Mouse (Mus musculus) neural tube, embryonic 10.5 days (tissue): ENCODE measurements around the gene BC035947.
A peak's percentile ranks its signal among the peaks of the same experiment; 100 is the strongest.
"Not testable (repeated sequence)": the region's sequence is repeated elsewhere in the genome, so short reads cannot be mapped to it uniquely, and the experiment has no call there.

ENCODE experiments used
- DNase-seq: peaks from one replicate; pipeline ENCODE4 v3.0.0-alpha.2; 2017; ENCODE audit warnings: low spot score; ENCODE audit errors: extremely low spot score

Gene BC035947

DNA sequence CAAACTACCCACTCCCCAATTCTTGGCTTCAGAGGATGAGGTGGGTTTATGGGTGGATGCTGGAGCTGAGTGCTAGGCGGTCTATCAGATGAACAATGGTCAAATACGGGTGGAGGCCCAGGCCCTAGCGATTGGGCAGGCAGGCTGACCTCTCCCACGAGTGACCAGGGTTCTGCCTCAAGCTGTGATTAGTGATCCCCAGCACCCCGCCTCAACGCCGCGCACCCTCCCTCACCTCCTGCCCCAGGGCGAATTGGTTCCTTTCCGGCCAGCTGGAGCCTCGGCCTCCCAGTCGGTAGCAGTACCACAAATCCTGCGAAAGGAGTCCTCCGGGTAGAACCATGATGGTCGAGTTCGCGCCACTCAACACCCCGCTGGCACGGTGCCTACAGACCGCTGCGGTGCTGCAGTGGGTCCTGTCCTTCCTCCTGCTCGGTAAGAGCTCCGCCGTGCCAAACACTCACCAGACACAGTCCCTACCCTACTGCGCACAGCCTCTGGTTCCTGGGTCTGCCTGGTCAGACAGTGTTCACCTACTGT lies at the start of gene BC035947:
Gene BC035947, minus strand, starts transcription at position 538 of the 540 bp plus-strand sequence.
- peak; percentile 46 for DNase-seq

GRCm38 (mm10) chr1:78554012-78554666 lies 42.2 kb upstream of the BC035947 start:
- DNase-seq = no peak

- DNase-seq = no peak
These were observed 37.0 kb upstream of the BC035947 start for GRCm38 (mm10) chr1:78548961-78549360.

DNA sequence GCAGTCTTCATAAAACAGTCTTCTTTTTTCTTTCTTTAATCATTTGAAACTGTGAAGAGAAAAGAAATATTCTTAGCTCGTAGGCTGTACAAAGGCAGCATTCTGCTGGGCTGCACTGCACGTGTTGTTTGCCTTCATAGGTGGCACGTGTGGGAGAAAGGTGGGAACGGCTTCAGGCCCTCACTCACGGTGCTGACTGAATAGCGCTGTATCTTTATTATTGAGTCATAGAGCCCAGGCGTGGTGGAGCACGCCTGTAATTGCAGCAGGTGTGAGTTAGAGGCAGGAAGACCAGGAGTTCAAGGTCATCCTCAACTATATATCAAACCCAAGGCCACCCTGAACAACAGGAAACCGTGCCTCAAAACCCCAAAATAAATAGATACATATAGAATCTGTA lies 34.3 kb upstream of the BC035947 start:
- no peak for DNase-seq

GRCm38 (mm10) chr1:78543631-78544030 lies 31.7 kb upstream of the BC035947 start:
- not testable (repeated sequence) for DNase-seq

DNA sequence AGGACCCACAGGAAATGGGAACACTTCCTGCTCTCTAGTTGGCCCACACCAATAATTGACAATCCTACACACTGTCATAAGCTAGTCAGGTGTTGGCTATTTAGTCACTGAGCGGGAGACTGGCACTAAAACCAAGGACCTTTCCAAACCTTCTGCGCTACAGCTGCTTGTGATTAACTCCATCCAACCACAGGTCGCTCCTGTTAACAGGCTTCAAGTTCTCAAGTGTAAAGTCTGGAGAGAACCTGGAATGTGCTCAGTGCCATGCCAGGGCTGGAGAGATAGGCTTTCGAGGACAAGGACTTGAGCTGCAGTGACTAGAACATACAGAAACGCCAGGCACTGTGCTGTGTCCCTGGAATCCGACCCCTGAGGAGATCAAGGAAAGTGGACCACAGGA lies 27.2 kb upstream of the BC035947 start:
- no peak for DNase-seq

GRCm38 (mm10) chr1:78538396-78538795 lies 26.4 kb upstream of the BC035947 start:
- DNase-seq = no peak

GRCm38 (mm10) chr1:78537494-78538010 lies 25.6 kb upstream of the BC035947 start:
- DNase-seq = peak; percentile 24

DNA sequence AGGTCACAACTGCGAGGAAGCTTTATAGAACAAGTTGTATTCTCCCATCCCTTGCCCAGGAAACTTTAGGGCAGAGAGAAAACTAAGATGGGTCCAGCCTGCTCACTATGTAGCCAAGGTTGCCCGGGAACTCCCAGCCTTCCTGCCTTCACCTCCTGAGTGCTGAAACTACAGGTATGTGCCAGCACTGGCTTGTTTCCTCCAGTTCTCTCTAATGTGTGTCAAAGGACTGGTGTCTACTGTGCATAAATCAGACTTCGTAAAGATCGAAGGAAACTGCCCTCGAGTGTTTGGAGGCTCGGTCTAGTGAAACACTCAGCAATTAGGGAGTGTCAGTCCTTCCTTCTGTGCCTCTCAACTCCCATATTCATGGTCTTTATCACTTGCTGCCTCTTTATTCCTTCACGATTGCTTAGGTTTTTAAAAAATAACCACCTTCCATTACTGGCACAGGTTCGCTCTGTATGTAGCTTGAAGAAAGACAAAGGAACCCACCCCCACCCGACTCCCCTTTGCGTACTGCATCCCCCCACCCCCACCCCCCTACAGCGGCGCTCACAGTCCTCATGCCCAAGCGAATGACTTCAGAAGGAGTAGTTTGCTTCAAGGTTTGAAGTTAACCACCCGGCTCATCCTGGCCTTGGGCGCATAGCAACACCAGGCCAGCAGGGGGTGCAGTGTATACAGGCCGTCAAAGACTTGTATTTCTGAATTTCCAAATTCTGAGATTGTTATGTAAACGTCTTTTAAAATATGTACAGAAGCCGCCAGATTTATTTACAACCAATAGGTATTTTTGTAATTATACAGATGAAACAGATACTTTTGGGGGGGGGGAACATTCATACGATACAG lies 24.6 kb upstream of the BC035947 start:
- DNase-seq = peak; percentile 59

DNA sequence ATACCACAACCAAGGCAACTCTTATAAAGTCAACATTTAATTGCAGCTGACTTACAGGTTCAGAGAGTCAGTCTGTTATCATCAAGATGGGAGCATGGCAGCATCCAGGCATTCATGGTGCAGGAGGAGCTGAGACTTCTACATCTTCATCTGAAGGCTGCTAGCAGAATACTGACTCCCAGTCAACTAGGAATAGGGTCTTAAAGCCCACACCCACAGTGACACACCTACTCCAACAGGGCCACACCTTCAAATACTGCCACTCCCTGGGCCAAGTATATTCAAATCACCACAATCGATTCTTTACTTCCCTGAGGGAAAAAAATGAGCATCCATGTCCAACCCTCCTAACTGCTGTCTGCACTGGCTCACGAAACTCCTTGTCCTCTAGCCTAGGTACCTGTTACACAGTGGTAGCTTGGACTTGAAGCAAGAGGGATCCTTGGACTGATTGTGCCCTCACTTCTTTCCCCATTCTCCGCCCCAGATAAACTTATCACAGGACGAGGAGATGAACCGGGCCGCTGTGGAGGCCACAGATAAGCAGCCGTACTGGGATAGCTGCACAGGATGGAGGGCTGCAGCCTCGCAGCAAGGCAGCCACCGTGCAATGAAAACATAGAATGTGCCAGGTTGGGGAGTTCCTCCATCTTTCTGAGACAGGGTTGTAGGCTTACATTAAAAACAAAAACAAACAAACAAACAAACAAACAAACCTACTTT lies 22.6 kb upstream of the BC035947 start:
- no peak for DNase-seq

DNA sequence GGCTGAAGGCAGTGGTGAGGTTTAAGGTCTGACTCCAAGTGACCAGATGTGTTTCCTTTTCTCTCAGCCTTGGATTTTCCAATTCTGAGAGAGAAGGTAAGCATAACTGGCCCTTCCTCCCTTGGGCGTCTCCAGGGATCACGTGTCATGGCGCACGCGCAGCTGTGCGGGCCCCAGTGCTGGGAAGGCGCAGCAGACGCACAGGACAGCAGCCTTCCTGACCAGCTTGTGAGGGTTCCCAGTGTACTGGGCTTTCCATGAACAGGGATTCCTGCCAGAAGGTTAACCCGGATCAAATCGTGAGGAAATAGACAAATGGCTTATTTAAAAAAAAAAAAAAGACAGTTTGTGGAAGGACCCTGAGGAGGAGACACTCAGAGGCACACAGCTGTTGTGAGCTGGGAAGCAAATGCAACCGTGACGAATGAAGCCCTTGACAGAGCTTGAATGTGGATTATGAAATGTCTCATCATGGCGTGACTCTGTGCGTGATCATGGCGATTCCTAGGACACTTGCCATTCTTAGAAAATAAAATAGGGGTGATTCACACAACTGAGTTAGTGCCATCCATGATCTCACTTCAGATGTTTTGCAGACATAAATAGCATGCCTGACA lies 20.3 kb upstream of the BC035947 start:
- no peak for DNase-seq

DNA sequence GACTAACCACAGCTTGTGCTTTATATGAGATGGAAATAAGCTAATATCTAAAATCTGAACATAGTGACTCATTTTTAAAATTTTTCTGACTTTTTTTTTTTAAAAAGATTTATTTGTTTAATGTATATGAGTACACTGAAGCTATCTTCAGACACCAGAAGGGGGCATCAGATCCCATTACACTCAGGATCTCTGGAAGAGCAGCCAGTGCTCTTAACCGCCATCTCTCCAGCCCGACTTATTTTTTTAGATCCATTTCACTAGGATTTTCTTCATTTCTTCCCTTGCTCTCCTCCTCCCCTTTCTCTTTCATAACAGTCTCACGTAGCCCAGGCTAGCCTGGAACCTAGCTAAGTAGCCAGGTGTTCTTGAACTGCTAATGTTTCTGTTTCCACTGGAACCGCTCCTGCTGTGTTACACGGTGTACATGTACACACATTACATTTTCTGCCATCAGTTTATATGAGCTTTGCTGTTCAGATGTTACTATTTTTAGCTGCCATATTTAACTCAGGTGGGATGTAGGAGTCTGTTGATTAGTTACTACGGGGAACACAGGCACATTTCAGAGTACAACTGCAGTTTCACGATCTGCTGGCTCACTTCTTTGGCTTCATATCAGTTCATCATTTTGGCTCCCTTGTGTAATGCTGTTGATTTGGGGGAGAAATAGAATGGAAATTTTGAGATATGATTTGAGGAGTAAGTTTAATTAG lies 18.7 kb upstream of the BC035947 start:
- no peak for DNase-seq

DNA sequence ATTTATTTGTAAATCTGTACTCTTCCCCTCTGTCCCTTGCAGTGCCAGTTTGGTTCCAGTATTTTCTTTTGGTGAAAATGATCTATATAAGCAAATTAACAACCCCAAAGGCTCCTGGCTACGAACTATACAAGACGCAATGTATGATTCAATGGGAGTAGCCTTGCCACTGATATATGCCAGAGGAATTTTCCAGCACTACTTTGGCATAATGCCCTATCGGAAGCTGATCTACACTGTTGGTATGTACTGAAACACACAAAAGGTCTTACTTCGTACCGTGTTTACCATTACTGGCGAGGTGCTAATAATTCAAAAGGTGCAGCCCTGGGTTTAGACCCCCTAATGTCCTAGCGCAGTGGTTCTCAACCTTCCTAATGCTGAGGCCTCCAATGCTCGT lies 17.1 kb upstream of the BC035947 start:
- DNase-seq = no peak

DNA sequence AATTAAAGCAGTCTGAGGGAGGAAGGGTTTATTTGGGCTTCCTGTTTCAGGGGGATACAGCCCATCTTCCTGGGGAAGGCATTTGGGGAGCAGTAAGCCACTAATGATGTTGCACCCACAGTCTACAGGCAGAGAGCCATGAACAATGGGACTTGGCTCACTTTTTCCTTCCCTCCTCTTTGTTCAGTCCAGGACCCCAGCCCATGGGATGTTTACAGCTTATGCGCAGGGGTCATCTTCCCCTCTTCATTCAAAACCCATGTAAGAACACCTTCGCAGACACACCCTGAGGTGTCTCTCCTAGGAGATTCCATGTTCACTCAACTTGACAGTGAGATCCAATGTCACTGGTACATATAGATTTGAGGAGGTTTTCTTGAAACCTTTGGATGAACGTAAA lies 16.4 kb upstream of the BC035947 start:
- no peak for DNase-seq

DNA sequence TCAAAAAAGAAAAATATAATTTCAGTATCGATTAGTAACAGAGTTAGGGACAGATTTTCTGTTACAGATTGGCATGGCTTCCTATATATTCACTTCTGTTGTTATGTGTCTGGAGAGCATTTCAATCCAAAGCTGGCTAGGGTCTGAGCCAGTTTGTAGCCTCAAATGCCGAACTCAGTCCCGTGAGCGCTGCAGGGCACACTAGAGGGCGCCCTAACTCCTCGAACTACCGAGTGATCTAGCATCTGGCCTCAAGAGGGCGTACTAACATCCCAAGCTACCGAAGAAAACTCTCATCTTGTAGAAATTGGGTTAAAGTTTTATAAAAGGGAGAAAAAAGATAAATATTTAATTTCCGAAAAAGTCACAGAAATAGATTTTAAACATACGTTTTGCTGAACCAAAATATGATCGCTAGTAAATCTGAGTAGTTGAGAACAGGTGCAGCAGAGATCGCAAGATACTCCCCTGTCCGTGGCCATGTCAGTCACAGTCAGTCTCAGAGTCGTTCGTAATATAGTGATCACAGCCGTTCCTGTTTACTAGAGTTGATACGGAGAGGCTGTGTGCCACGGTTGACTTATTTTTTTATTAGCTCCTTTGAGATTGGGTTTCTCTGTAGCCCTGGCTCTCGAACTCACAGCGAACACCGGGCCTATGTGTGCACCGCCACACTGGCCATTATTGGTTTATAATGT lies 13.4 kb upstream of the BC035947 start:
- peak; percentile 49 for DNase-seq

DNA sequence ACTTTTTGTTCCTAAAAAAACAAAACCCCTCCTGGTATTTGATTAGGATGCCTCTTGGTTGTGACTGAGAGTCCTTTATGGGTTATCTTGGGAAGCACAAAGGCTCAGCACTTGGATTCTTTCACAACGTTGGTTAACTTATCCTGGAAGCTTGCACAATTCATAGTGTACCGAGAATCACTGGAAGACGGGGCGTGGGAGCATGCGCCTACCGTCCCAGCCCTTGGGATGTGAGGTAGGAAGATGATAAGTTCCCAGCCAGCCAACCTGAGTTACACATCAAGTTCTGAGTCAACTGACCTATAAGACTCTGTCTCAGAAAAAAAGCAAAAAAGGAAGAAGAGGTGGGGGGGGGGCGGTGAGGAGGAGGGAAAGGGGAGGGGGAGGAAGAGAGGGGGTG lies 6.9 kb upstream of the BC035947 start:
- DNase-seq = no peak

DNA sequence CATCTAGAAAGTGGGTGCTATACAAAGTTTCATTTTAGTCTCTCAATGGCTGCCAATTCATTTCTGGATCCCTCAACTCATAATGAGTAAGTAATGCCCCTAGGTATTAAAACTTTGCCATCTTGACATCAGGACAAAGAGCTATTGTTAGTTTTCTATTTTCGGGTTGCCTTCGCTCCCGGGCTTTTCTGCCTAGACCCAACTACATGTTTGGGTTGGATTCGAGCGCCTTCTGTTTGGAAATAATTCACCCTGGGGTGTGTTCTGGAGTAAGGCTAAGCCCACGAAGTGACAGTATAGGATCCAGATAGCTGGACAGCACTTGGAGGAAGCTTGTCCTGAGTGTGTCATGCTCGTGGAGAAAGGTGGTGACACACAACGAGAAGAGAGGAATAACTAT lies 798 bp upstream of the BC035947 start:
- no peak for DNase-seq

GRCm38 (mm10) chr1:78510862-78511261 lies 1.1 kb downstream of the BC035947 start, which contains the start of gene Mogat1:
Gene Mogat1 (plus strand): TSS chr1:78510991.
- no peak for DNase-seq

- DNase-seq = no peak
These were observed 4.8 kb downstream of the BC035947 start for GRCm38 (mm10) chr1:78507137-78507536.

GRCm38 (mm10) chr1:78502527-78502926 lies 9.4 kb downstream of the BC035947 start:
- no peak for DNase-seq
